Mouse (Mus musculus): Measurements from ENCODE around the gene Ppp2r5a.
"Not testable (repeated sequence)": the region's sequence is repeated elsewhere in the genome, so short reads cannot be mapped to it uniquely, and the experiment has no call there.

The Ppp2r5a gene

GRCm38 (mm10) chr1:191403074-191403473 lies at the start of gene Ppp2r5a:
TSS of gene Ppp2r5a (minus strand) at chr1:191403272.
- in situ Hi-C loops (cut with MboI): no loop called here

- in situ Hi-C loops (cut with MboI): no loop called here
These were observed 47.5 kb upstream of the Ppp2r5a start for GRCm38 (mm10) chr1:191450614-191451013.

- in situ Hi-C loops (cut with MboI): no loop called here
These were observed 46.5 kb upstream of the Ppp2r5a start for GRCm38 (mm10) chr1:191449537-191449936.

GRCm38 (mm10) chr1:191447391-191448016 lies 44.4 kb upstream of the Ppp2r5a start:
- in situ Hi-C loops (cut with MboI): no loop called here

- in situ Hi-C loops (cut with MboI): no loop called here
These were observed 43.2 kb upstream of the Ppp2r5a start for GRCm38 (mm10) chr1:191446307-191446706.

GRCm38 (mm10) chr1:191445831-191446258 lies 42.8 kb upstream of the Ppp2r5a start:
- in situ Hi-C loops (cut with MboI): no loop called here

- in situ Hi-C loops (cut with MboI): no loop called here
These were observed 42.3 kb upstream of the Ppp2r5a start for GRCm38 (mm10) chr1:191445401-191445800.

- in situ Hi-C loops (cut with MboI): no loop called here
These were observed 41.4 kb upstream of the Ppp2r5a start for GRCm38 (mm10) chr1:191444467-191444866.

- in situ Hi-C loops (cut with MboI): no loop called here
These were observed 35.9 kb upstream of the Ppp2r5a start for GRCm38 (mm10) chr1:191439011-191439410.

GRCm38 (mm10) chr1:191438546-191438945 lies 35.5 kb upstream of the Ppp2r5a start:
- in situ Hi-C loops (cut with MboI): no loop called here

GRCm38 (mm10) chr1:191436647-191437046 lies 33.6 kb upstream of the Ppp2r5a start:
- in situ Hi-C loops (cut with MboI): no loop called here

- in situ Hi-C loops (cut with MboI): no loop called here
These were observed 32.3 kb upstream of the Ppp2r5a start for GRCm38 (mm10) chr1:191435359-191435758.

- in situ Hi-C loops (cut with MboI): no loop called here
These were observed 29.5 kb upstream of the Ppp2r5a start for GRCm38 (mm10) chr1:191432531-191432930.

GRCm38 (mm10) chr1:191432023-191432422 lies 29.0 kb upstream of the Ppp2r5a start:
- in situ Hi-C loops (cut with MboI): no loop called here

GRCm38 (mm10) chr1:191430121-191430520 lies 27.0 kb upstream of the Ppp2r5a start:
- in situ Hi-C loops (cut with MboI): no loop called here

GRCm38 (mm10) chr1:191425884-191426283 lies 22.8 kb upstream of the Ppp2r5a start:
- in situ Hi-C loops (cut with MboI): no loop called here

- in situ Hi-C loops (cut with MboI): no loop called here
These were observed 20.1 kb upstream of the Ppp2r5a start for GRCm38 (mm10) chr1:191423201-191423600.

- in situ Hi-C loops (cut with MboI): not testable (repeated sequence)
These were observed 19.6 kb upstream of the Ppp2r5a start for GRCm38 (mm10) chr1:191422714-191423113.

- in situ Hi-C loops (cut with MboI): no loop called here
These were observed 19.1 kb upstream of the Ppp2r5a start for GRCm38 (mm10) chr1:191422164-191422563.

- in situ Hi-C loops (cut with MboI): no loop called here
These were observed 18.4 kb upstream of the Ppp2r5a start for GRCm38 (mm10) chr1:191421426-191421999.

GRCm38 (mm10) chr1:191420930-191421404 lies 17.9 kb upstream of the Ppp2r5a start:
- in situ Hi-C loops (cut with MboI): no loop called here

GRCm38 (mm10) chr1:191419991-191420751 lies 17.1 kb upstream of the Ppp2r5a start:
- in situ Hi-C loops (cut with MboI): no loop called here

- in situ Hi-C loops (cut with MboI): no loop called here
These were observed 16.3 kb upstream of the Ppp2r5a start for GRCm38 (mm10) chr1:191419421-191419820.

Data from mature B cell (primary cell).